Mouse (Mus musculus): ENCODE data around the gene Rai1. TPM values are rescaled to one million over a fixed set of nuclear protein-coding genes. Genes with fewer than 3 reads are reported as not detected.

Gene Rai1
- polyA plus RNA-seq, 1 experiment from 2014 or later = 3.8 TPM

DNA sequence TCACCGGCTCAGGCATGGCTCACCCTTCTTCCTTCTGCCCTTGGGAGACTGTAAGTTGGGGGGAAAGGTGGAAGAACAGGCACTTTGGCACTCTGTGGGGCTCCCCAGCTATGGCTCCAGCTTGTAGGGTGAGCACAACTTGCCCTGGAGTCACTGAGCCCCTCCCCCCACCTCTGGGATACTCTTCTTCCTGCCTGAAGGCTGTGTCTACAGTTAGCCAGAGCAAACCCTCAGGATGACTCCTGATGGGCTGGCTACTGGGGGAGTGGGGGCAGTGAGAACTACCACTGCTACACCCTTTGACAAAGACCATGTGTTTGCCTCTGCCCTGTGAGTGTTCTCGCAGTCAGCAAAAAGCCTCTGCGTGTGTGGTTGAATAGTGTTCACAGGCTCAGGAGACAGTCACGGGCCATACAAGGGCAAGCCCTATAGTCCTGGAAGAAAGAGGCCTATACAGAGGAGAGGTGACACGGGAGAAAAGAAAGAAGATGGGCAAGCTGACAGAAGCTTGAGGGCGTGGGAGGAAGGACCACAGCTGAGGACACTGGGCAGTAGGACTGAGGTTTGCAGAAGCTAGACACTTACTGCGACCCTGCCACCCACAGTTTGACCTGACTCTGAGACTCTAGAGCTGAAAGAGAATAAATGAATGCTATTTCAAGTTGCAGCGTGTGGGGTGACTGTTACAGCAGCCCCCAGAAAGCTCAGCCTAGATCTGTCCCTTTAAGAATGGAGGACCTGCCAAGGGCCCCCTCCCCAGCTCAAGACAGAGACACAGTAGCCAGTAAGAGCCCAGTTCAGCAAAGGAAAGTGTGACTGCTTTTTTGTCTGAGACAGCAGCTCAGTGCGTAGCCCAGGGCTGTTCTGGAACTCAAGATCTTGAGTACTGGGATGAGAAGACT, 9.7 kb upstream of the Rai1 start:
- H3K27me3 ChIP-seq = peaks cover 6% of the 10 kb centered on the region; the same call in 1 of the 2 replicates
- ATAC-seq (ENCODE audit: insufficient read depth) = no peak
- no peak overlapping the region for H3K27ac ChIP-seq (replicated peaks)
- H3K4me2 ChIP-seq = no peak overlapping the region
- H3K36me3 ChIP-seq (replicated peaks) = no peaks in the 10 kb centered on the region
- no peak overlapping the region for H3K9ac ChIP-seq
- H3K9me3 ChIP-seq (replicated peaks) = no peaks in the 10 kb centered on the region
- H3K4me1 ChIP-seq (replicated peaks) = peaks cover 31% of the 10 kb centered on the region
- no peak overlapping the region for H3K4me3 ChIP-seq (replicated peaks)
- WGBS (ENCODE audit: insufficient replicate concordance) = 55% methylated on average over 9 of the region's 9 CpGs

GRCm38 (mm10) chr11:60099555-60100186, 5.1 kb upstream of the Rai1 start:
- no peaks in the 10 kb centered on the region for H3K27me3 ChIP-seq
- no peak overlapping the region for H3K9ac ChIP-seq
- H3K9me3 ChIP-seq (replicated peaks) = no peaks in the 10 kb centered on the region
- WGBS (ENCODE audit: insufficient replicate concordance) = 16% methylated on average over 8 of the region's 8 CpGs
- no peak overlapping the region for H3K27ac ChIP-seq (replicated peaks)
- no peak overlapping the region for H3K4me2 ChIP-seq
- ATAC-seq (ENCODE audit: insufficient read depth) = no peak
- no peaks in the 10 kb centered on the region for H3K36me3 ChIP-seq (replicated peaks)
- H3K4me1 ChIP-seq (replicated peaks) = peaks cover 35% of the 10 kb centered on the region
- no peak overlapping the region for H3K4me3 ChIP-seq (replicated peaks)

DNA sequence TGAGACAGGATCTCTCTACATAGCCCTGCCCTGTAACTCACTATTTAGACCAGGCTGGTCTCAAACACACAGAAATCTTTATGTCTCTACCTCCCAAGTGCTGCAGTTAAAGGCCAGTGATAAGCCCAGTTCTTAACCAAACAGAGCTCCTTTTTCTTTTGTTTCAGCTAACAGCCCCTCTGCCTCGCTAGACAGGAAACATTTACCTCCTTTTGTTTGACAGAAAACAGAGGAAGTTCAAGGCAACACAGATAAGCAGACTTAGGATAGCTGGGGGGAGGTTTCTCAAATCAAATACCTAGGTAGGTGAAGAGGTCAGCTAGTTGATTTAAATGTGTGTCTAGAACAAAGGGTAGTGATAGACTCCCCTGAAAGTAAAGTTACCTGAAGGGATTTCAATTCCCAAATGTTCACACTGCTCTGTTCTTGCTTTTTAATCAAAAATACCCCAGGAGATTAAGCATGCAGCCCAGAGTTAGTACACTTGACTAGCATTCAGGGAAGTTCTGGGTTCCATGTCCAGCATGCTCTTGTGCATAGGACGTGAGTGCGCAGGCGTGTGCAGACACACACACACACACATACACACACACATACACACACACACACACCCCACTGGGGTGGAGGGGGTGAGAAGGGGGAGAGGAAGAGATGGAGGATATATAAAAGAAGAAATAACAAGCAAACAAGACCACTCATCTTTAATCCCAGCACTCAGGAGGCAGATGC, 3.8 kb upstream of the Rai1 start:
- Histone ChIP-seq H3K4me3 (replicated peaks) (no peak overlapping the region), H3K36me3 (replicated peaks) (no peaks in the 10 kb centered on the region), H3K9me3 (replicated peaks) (no peaks in the 10 kb centered on the region), H3K27me3 (no peaks in the 10 kb centered on the region), H3K4me1 (replicated peaks) (peaks cover 46% of the 10 kb centered on the region), H3K27ac (replicated peaks) (no peak overlapping the region), H3K9ac (no peak overlapping the region), H3K4me2 (no peak overlapping the region)
- ATAC-seq (ENCODE audit: insufficient read depth) = no peak
- WGBS (ENCODE audit: insufficient replicate concordance) = 34% methylated on average over 4 of the region's 4 CpGs

GRCm38 (mm10) chr11:60101986-60102385, 2.8 kb upstream of the Rai1 start:
- no peak overlapping the region for H3K4me2 ChIP-seq
- H3K36me3 ChIP-seq (replicated peaks) = no peaks in the 10 kb centered on the region
- no peak overlapping the region for H3K4me3 ChIP-seq (replicated peaks)
- ATAC-seq (ENCODE audit: insufficient read depth) = no peak
- peaks cover 56% of the 10 kb centered on the region for H3K4me1 ChIP-seq (replicated peaks)
- 71% methylated on average over 4 of the region's 4 CpGs for WGBS (ENCODE audit: insufficient replicate concordance)
- no peaks in the 10 kb centered on the region for H3K27me3 ChIP-seq
- no peak overlapping the region for H3K27ac ChIP-seq (replicated peaks)
- no peak overlapping the region for H3K9ac ChIP-seq
- no peaks in the 10 kb centered on the region for H3K9me3 ChIP-seq (replicated peaks)

DNA sequence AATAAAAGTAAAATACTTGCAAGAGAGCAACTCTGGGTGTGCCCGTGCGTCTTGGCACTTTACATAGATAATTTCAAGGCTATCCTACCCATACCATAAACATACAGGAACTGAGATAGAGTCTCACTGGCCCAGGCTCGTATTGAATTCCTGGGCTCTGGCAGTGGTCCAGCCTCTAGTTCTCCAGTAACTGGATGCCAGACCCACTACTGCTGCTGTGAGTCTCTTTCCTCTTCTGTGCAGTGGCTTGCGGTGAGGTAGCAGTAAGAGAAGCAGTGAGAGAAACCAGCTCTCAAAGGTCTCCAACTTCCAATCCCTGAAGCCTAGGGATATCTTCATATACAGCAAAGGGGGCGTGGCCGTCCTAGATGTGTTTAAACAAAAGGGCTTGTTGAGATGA, 2.1 kb upstream of the Rai1 start:
- 35% methylated on average over 6 of the region's 6 CpGs for WGBS (ENCODE audit: insufficient replicate concordance)
- peaks cover 63% of the 10 kb centered on the region for H3K4me1 ChIP-seq (replicated peaks)
- ATAC-seq (ENCODE audit: insufficient read depth) = no peak
- no peaks in the 10 kb centered on the region for H3K27me3 ChIP-seq
- no peak overlapping the region for H3K27ac ChIP-seq (replicated peaks)
- H3K36me3 ChIP-seq (replicated peaks) = no peaks in the 10 kb centered on the region
- H3K4me2 ChIP-seq = no peak overlapping the region
- H3K9me3 ChIP-seq (replicated peaks) = no peaks in the 10 kb centered on the region
- no peak overlapping the region for H3K4me3 ChIP-seq (replicated peaks)
- H3K9ac ChIP-seq = no peak overlapping the region

DNA sequence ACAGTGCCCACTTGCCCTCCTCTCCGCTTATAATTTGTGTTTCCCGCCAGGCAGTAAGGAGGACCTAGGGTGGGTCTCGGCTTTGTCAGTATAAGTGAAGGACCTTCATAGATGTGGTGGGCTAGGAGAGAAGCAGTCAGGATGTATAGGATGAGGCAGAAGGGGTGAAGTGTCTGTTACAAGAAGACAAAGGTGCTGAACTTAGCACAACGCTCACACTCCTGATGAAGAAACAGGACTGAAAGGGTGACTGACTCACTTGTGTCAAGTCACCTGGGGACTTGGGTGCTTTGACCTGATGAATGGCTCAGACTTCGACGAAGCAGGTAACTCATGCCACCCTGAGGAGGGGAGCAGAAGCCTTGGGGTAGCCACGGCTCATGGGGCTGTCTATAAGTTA, 1.2 kb upstream of the Rai1 start:
- Histone ChIP-seq H3K4me1 (replicated peaks) (peaks cover 72% of the 10 kb centered on the region), H3K36me3 (replicated peaks) (no peaks in the 10 kb centered on the region), H3K27ac (replicated peaks) (no peak overlapping the region), H3K4me2 (no peak overlapping the region), H3K4me3 (replicated peaks) (no peak overlapping the region), H3K9me3 (replicated peaks) (no peaks in the 10 kb centered on the region), H3K9ac (no peak overlapping the region), H3K27me3 (no peaks in the 10 kb centered on the region)
- WGBS (ENCODE audit: insufficient replicate concordance) = 80% methylated on average over 7 of the region's 7 CpGs
- ATAC-seq (ENCODE audit: insufficient read depth) = no peak

GRCm38 (mm10) chr11:60105593-60106542, 1.1 kb downstream of the Rai1 start:
- peak; percentile 68 for ATAC-seq (ENCODE audit: insufficient read depth)
- under 1% methylated on average over 87 of the region's 88 CpGs for WGBS (ENCODE audit: insufficient replicate concordance)
- Histone ChIP-seq H3K4me3 (replicated peaks) (peak overlapping the region; percentile 88), H3K4me2 (peak overlapping the region; percentile 100), H3K9me3 (replicated peaks) (no peaks in the 10 kb centered on the region), H3K27ac (replicated peaks) (peak overlapping the region; percentile 89), H3K36me3 (replicated peaks) (no peaks in the 10 kb centered on the region), H3K4me1 (replicated peaks) (peaks cover 79% of the 10 kb centered on the region), H3K27me3 (no peaks in the 10 kb centered on the region), H3K9ac (peak overlapping the region; percentile 90)

DNA sequence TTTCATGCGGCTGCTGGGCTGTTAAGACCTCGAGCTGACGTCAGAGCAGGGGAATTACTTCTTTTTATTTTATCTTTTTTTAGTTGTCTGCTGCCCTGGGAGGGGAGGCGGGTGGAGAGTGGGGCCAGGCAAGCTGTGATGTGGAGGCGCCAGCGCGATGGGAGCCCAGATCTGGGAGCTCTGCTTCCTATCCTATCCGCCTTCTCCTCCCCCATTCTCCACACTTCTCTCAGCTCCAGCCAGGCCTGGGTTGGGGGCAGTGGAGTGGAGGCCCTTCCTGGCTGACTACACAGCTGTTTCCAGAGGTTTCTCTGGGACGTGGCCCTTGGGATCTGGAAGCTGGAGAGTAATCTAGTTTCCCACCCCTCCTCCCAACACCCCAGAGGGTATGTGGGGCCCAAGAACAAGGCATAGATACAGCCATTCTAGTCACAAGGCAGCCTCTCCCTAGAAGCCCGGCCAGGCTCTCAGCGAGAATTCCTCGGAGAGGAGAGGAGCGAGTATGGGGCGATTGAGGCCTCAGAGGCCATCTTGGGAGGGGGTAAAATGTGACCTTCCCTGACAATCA, 1.8 kb downstream of the Rai1 start:
- peak overlapping the region; percentile 100 for H3K4me2 ChIP-seq
- 12% methylated on average over 14 of the region's 14 CpGs for WGBS (ENCODE audit: insufficient replicate concordance)
- peaks cover 82% of the 10 kb centered on the region for H3K4me1 ChIP-seq (replicated peaks)
- H3K9ac ChIP-seq = peak overlapping the region; percentile 90
- peak overlapping the region; percentile 88 for H3K4me3 ChIP-seq (replicated peaks)
- no peaks in the 10 kb centered on the region for H3K36me3 ChIP-seq (replicated peaks)
- peak; percentile 26 for ATAC-seq (ENCODE audit: insufficient read depth)
- H3K27me3 ChIP-seq = no peaks in the 10 kb centered on the region
- H3K27ac ChIP-seq (replicated peaks) = peak overlapping the region; percentile 89
- no peaks in the 10 kb centered on the region for H3K9me3 ChIP-seq (replicated peaks)

DNA sequence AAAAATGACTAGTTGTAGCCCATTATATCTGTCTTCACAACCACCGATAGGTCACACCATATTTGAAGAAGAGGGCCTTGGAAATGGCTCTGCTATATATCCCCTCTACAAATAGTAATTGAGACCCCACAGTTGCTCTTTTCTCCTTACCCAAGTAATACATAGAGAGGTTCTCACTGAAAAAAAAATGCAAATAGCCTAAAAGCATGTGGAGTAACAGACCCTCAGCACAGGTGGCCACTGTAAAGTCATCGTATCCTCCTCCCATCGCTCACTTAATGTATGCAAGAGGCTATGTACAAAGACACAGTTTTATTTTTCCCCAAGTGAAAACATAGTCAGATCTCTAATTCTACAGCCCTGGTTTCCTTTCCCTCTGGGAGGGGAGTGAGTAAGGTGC, 2.6 kb downstream of the Rai1 start:
- Histone ChIP-seq H3K4me3 (replicated peaks) (no peak overlapping the region), H3K27ac (replicated peaks) (no peak overlapping the region), H3K4me1 (replicated peaks) (peaks cover 86% of the 10 kb centered on the region), H3K36me3 (replicated peaks) (no peaks in the 10 kb centered on the region), H3K9me3 (replicated peaks) (no peaks in the 10 kb centered on the region), H3K27me3 (no peaks in the 10 kb centered on the region), H3K4me2 (no peak overlapping the region), H3K9ac (no peak overlapping the region)
- ATAC-seq (ENCODE audit: insufficient read depth) = no peak
- 85% methylated on average over 3 of the region's 3 CpGs for WGBS (ENCODE audit: insufficient replicate concordance)

GRCm38 (mm10) chr11:60108631-60109172, 3.9 kb downstream of the Rai1 start:
- no peak overlapping the region for H3K4me2 ChIP-seq
- H3K27me3 ChIP-seq = no peaks in the 10 kb centered on the region
- 45% methylated on average over 5 of the region's 5 CpGs for WGBS (ENCODE audit: insufficient replicate concordance)
- no peak overlapping the region for H3K9ac ChIP-seq
- H3K9me3 ChIP-seq (replicated peaks) = no peaks in the 10 kb centered on the region
- ATAC-seq (ENCODE audit: insufficient read depth) = no peak
- H3K36me3 ChIP-seq (replicated peaks) = no peaks in the 10 kb centered on the region
- 0 out of 2 replicates have a peak overlapping the region, but pooled peaks have one; percentile 20 for H3K27ac ChIP-seq (replicated peaks)
- H3K4me3 ChIP-seq (replicated peaks) = no peak overlapping the region
- peaks cover 92% of the 10 kb centered on the region for H3K4me1 ChIP-seq (replicated peaks)

Data from liver, embryonic 15.5 days (tissue).